In the genomic region with DNA sequence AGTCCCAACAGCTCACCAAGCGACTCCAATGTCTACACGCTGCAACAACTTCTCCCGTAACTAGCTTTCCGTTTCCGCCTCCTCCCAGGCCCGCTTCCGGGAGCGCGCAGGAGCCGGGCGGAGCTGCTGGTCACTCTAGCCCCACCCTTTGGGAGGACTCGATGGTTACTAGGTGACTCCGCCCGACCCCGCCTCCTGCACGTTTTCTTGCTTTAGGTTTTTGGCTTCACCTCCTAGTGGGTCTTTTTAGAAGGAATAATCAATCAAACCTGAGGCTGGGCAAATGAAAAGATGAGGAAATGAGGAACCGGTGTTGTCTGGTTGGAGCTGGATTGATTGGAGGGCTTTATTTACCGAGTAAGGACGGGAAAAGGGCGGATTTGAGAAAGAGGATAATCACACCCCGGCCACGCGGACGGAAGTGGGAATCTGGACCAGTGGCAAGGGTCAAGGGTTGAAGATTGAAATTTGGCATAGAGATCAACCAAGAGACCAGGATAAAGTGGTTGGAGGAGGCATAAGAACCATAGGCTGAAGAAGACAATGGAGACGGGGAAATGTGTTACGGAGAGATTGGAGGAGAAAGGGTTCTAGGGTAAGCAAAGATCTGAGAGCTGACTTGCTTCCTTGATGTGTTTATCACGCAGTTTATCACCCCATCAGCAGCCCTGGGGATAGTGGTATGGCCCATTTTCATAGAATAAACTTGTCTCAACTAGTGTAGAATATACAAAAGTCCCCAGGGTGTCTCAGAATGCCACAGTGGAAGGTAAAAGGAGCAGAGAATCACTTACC, we compare ENCODE assay signal across 8 mouse cellular contexts. TPM values are rescaled to one million over a fixed set of nuclear protein-coding genes. Genes with fewer than 3 reads are reported as not detected.
DNase-seq lines count a peak whose midpoint lies in the region; ATAC-seq and TF ChIP-seq lines count a peak whose summit lies in the region.

TSS of gene Eif6 (minus strand) at position 296 of the 795 bp plus-strand sequence.

- DNase-seq in 416B (ENCODE audit: low read depth), result peak; percentile 95
- DNase-seq in adrenal gland, postnatal 36 days, result peak; percentile 92 to 93
- DNase-seq in heart, adult 18-20 months, result peak; percentile 91 to 94
- peak; percentile 90 for DNase-seq in kidney, adult 18-20 months
- DNase-seq in limb, embryonic 11.5 days (ENCODE audit: low spot score), result peak; percentile 94

- H3K27ac ChIP-seq in embryonic facial prominence, embryonic 12.5 days, result peak within 1 kb of the TSS; percentile 82
- H3K27ac ChIP-seq in limb, embryonic 11.5 days (replicated peaks; ENCODE audit: low read depth, low read length), result no peak within 1 kb of the TSS; the same call in 1 of the 2 replicates
- peak within 1 kb of the TSS; percentile 81 for H3K27ac ChIP-seq in midbrain, embryonic 13.5 days
- peak within 1 kb of the TSS; percentile 97 for H3K27ac ChIP-seq in small intestine, adult 2 months (ENCODE audit: insufficient read depth, low read depth, low read length)

- ATAC-seq in embryonic facial prominence, embryonic 12.5 days (ENCODE audit: insufficient number of reproducible peaks, insufficient read depth, low FRiP score, low TSS enrichment), result peak; percentile 92
- ATAC-seq in limb, embryonic 11.5 days (ENCODE audit: insufficient number of reproducible peaks, low FRiP score, low TSS enrichment, low read depth), result peak; percentile 86; the same call in 1 of the 2 replicates
- peak; percentile 95 for ATAC-seq in midbrain, embryonic 13.5 days

- H3K9me3 ChIP-seq in embryonic facial prominence, embryonic 12.5 days, result no peaks in the 10 kb centered on the region
- H3K9me3 ChIP-seq in limb, embryonic 11.5 days (ENCODE audit: control insufficient read depth, low read length), result no peaks in the 10 kb centered on the region
- no peaks in the 10 kb centered on the region for H3K9me3 ChIP-seq in midbrain, embryonic 13.5 days

- H3K4me1 ChIP-seq in embryonic facial prominence, embryonic 12.5 days, result peaks cover 18% of the 10 kb centered on the region
- H3K4me1 ChIP-seq in limb, embryonic 11.5 days (ENCODE audit: control insufficient read depth, insufficient read depth, low read length), result 0 out of 2 replicates have a peak, but pooled peaks cover 3% of the 10 kb centered on the region
- H3K4me1 ChIP-seq in midbrain, embryonic 13.5 days (replicated peaks), result peaks cover 24% of the 10 kb centered on the region
- peaks cover 7% of the 10 kb centered on the region; the same call in 1 of the 2 replicates for H3K4me1 ChIP-seq in small intestine, adult 2 months (ENCODE audit: control insufficient read depth, insufficient read depth, insufficient read length, low read length)

- TF ChIP-seq CTCF in small intestine, adult 2 months (IDR thresholded peaks at IDR 0.05; ENCODE audit: extremely low read depth, insufficient read length, insufficient replicate concordance, low read depth, low read length), result no peak

- H3K36me3 ChIP-seq in embryonic facial prominence, embryonic 12.5 days, result peaks cover 22% of the 10 kb centered on the region
- peaks cover 9% of the 10 kb centered on the region for H3K36me3 ChIP-seq in limb, embryonic 11.5 days (ENCODE audit: control insufficient read depth, insufficient read depth, low read length)
- peaks cover 21% of the 10 kb centered on the region for H3K36me3 ChIP-seq in midbrain, embryonic 13.5 days
- H3K36me3 ChIP-seq in small intestine, adult 2 months (ENCODE audit: control insufficient read depth, insufficient read depth, low read length), result peaks cover 27% of the 10 kb centered on the region

- peak within 1 kb of the TSS; percentile 96 for H3K4me3 ChIP-seq in embryonic facial prominence, embryonic 12.5 days
- peak within 1 kb of the TSS; percentile 87 for H3K4me3 ChIP-seq in limb, embryonic 11.5 days (ENCODE audit: low read depth, low read length)
- H3K4me3 ChIP-seq in midbrain, embryonic 13.5 days (replicated peaks), result peak within 1 kb of the TSS; percentile 91
- H3K4me3 ChIP-seq in small intestine, adult 2 months (ENCODE audit: low read depth, low read length), result peak within 1 kb of the TSS; percentile 83

- H3K4me2 ChIP-seq in embryonic facial prominence, embryonic 12.5 days (replicated peaks), result peak within 1 kb of the TSS; percentile 85
- H3K4me2 ChIP-seq in limb, embryonic 11.5 days (ENCODE audit: low read depth, severe bottlenecking), result peak within 1 kb of the TSS; percentile 69
- peak within 1 kb of the TSS; percentile 97 for H3K4me2 ChIP-seq in midbrain, embryonic 13.5 days (replicated peaks)

- H3K27me3 ChIP-seq in embryonic facial prominence, embryonic 12.5 days, result no peaks in the 10 kb centered on the region
- H3K27me3 ChIP-seq in limb, embryonic 11.5 days (ENCODE audit: control insufficient read depth, insufficient read depth, low read length), result no peaks in the 10 kb centered on the region
- H3K27me3 ChIP-seq in midbrain, embryonic 13.5 days, result no peaks in the 10 kb centered on the region
- H3K27me3 ChIP-seq in small intestine, adult 2 months (ENCODE audit: control insufficient read depth, insufficient read depth, low read length), result no peaks in the 10 kb centered on the region

- peak within 1 kb of the TSS; percentile 81 for H3K9ac ChIP-seq in embryonic facial prominence, embryonic 12.5 days
- peak within 1 kb of the TSS; percentile 63 for H3K9ac ChIP-seq in limb, embryonic 11.5 days (ENCODE audit: low read length)
- H3K9ac ChIP-seq in midbrain, embryonic 13.5 days (replicated peaks), result peak within 1 kb of the TSS; percentile 75

- TF ChIP-seq POLR2A in small intestine, adult 2 months (IDR thresholded peaks at IDR 0.05; ENCODE audit: low read depth, low read length), result peak; percentile 90

- 4% methylated on average over 27 of the region's 27 CpGs for WGBS in embryonic facial prominence, embryonic 12.5 days
- 3% methylated on average over 27 of the region's 27 CpGs for WGBS in limb, embryonic 11.5 days
- WGBS in midbrain, embryonic 13.5 days, result 2% methylated on average over 27 of the region's 27 CpGs
- 1% methylated on average over 27 of the region's 27 CpGs for WGBS in small intestine, adult 2 months

RNA-seq across cellular contexts. Expression of gene Eif6, which starts in this region (rescaled TPM):
- 100 to 1,000 TPM; 158 to 163 TPM for total RNA-seq in adrenal gland, postnatal 36 days (2021)
- polyA plus RNA-seq in embryonic facial prominence, embryonic 12.5 days (2016; fragmentation: Nextera tagmentation; extraction: Ambion mirVana), result 185 and 188 TPM in 2 replicates
- total RNA-seq in heart, adult 18-20 months (2021), result 10 to 100 TPM; 59.2 to 65.6 TPM
- polyA plus RNA-seq in limb, embryonic 11.5 days (2014; fragmentation: Nextera tagmentation; extraction: Ambion mirVana), result 201 and 215 TPM in 2 replicates
- 157 and 161 TPM in 2 replicates for polyA plus RNA-seq in midbrain, embryonic 13.5 days (2015; fragmentation: Nextera tagmentation; extraction: Ambion mirVana)
- polyA plus RNA-seq in small intestine, adult 2 months (2012; rRNA removed), result 231 and 467 TPM in 2 replicates
